Mouse (Mus musculus) myocyte (in vitro differentiated cells): ENCODE measurements around the gene Igf1r.

Source experiments
- CEBPB ChIP-seq: IDR thresholded peaks from 2 replicates; pipeline ENCODE4 v1.6.1; 2011; ENCODE audit warnings: mild to moderate bottlenecking, moderate library complexity; ENCODE audit not compliant: poor library complexity, insufficient read depth, severe bottlenecking
- MAX ChIP-seq: IDR thresholded peaks from one replicate; pipeline ENCODE4 v1.6.1; 2011; ENCODE audit warnings: low read depth, mild to moderate bottlenecking, control low read depth
- POLR2A ChIP-seq: IDR thresholded peaks from one replicate; pipeline ENCODE4 v1.6.1; 2011; ENCODE audit warnings: low read depth, mild to moderate bottlenecking, control low read depth, moderate library complexity; ENCODE audit not compliant: insufficient read length

GRCm38 (mm10) chr7:68048532-68048931 is 95.9 kb downstream of the Igf1r start:
- TF ChIP-seq POLR2A = no peak
- TF ChIP-seq CEBPB = no peak
- no peak for TF ChIP-seq MAX
